Mouse (Mus musculus): ENCODE results near the gene Ankrd13a. TPM values are rescaled to one million over a fixed set of nuclear protein-coding genes. Genes with fewer than 3 reads are reported as not detected.

Gene Ankrd13a
- polyA plus RNA-seq, 1 experiment: not detected

DNA sequence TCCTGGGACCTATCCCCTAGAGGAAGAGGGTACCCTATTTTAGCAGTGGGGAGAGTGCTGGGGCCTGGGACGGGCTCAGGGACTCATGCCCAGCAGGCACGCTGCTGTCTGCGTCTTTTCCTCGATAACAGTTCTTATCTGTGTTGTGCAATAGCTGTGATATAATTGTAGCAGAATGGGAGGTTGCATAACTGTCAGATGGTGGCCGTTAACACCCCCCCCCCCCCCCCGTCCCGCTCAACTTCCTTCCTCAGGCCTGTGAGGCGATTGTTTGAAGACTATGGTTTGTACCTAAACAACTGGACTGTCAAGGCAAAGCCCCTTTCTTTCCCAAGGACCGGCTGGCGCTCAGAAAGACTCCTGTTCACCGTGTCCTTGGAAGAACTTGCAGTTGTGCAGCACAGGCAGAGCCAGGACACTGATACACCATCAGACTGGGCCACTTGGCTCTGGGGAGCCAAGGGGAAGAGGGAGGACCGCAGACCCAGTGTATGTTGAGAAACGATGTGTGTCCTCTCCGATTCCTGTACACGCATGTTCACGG lies 10.2 kb downstream of the Ankrd13a start:
- no peak overlapping the region for H3K4me3 ChIP-seq (ENCODE audit: insufficient read depth, low read depth, low read length)
- peaks cover 30% of the 10 kb centered on the region for H3K4me1 ChIP-seq (ENCODE audit: control insufficient read depth, insufficient read depth, low read length)
- H3K27ac ChIP-seq (ENCODE audit: insufficient read depth, low read depth, low read length): no peak overlapping the region
- TF ChIP-seq CTCF (IDR thresholded peaks at IDR 0.05; ENCODE audit: insufficient read depth, low read depth, low read length) (no peak), POLR2A (IDR thresholded peaks at IDR 0.05; ENCODE audit: insufficient read depth, low read depth, low read length) (no peak)
- WGBS: 66% methylated on average over 16 of the region's 16 CpGs

DNA sequence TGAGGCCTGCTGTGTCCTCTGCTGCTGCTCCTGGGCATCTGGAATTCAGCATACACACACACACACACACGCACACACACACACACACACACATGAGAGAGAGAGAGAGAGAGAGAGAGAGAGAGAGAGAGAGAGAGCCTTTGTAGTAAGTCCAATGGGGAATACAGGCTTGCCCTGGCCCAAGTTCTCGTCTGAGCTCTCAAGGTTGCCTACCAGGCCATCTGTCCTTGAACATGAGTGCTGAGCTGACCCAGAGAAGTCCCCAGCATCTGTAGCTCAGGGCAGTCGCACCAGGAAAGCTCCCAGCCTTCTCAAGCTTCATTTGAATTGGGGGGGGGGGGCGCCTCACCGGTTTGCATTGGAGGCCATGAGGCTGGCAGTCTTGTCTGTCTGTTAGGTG lies 10.7 kb downstream of the Ankrd13a start:
- H3K27ac ChIP-seq (ENCODE audit: insufficient read depth, low read depth, low read length): no peak overlapping the region
- TF ChIP-seq CTCF (IDR thresholded peaks at IDR 0.05; ENCODE audit: insufficient read depth, low read depth, low read length) (no peak), POLR2A (IDR thresholded peaks at IDR 0.05; ENCODE audit: insufficient read depth, low read depth, low read length) (no peak)
- H3K4me3 ChIP-seq (ENCODE audit: insufficient read depth, low read depth, low read length): no peak overlapping the region
- WGBS: 80% methylated on average over 5 of the region's 5 CpGs
- peaks cover 25% of the 10 kb centered on the region for H3K4me1 ChIP-seq (ENCODE audit: control insufficient read depth, insufficient read depth, low read length)

DNA sequence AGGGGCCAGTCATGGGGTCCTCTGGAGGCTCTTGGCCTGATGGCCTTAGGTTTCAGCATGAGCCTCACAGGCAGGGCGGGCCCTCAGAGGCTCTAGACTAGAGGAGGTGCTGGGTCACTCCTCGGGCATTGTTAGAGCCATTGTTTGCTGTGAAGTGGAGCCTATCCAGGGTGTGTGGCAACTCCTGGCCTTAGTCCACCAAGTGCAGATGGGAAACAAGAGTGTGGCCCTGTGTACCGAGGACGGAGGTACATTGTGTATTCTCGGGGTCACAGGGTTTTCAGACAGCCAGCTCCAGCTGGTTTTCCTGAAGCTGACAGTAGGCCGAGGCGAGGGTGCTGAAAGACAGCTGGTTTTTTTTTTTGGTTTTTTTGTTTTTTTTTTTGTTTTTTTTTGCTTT lies 18.8 kb downstream of the Ankrd13a start:
- TF ChIP-seq CTCF (IDR thresholded peaks at IDR 0.05; ENCODE audit: insufficient read depth, low read depth, low read length) (no peak), POLR2A (IDR thresholded peaks at IDR 0.05; ENCODE audit: insufficient read depth, low read depth, low read length) (no peak)
- WGBS: 76% methylated on average over 7 of the region's 7 CpGs
- peaks cover 12% of the 10 kb centered on the region for H3K4me1 ChIP-seq (ENCODE audit: control insufficient read depth, insufficient read depth, low read length)
- H3K27ac ChIP-seq (ENCODE audit: insufficient read depth, low read depth, low read length): no peak overlapping the region
- H3K4me3 ChIP-seq (ENCODE audit: insufficient read depth, low read depth, low read length): no peak overlapping the region

DNA sequence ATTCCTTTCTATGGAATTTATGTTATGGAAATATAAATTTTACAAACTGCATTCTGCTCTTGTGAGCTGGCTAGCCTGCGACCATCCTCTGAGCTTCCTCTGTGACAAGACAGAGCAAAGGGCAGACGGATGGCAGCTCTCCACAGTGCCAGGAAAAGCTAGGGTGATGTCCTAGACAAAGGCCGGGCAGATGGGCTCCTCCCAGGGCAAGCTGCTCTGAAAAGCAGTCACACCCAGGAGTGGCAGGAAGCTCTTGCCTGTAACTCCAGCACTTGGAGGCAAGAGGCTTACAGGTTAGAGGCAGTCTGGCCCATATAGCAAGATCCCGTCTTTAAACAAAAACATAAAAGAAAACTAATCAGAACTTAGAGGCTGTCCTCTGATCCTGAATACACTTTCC lies 20.1 kb downstream of the Ankrd13a start:
- H3K27ac ChIP-seq (ENCODE audit: insufficient read depth, low read depth, low read length): no peak overlapping the region
- 82% methylated on average over 4 of the region's 4 CpGs for WGBS
- H3K4me3 ChIP-seq (ENCODE audit: insufficient read depth, low read depth, low read length): no peak overlapping the region
- no peak for TF ChIP-seq POLR2A (IDR thresholded peaks at IDR 0.05; ENCODE audit: insufficient read depth, low read depth, low read length)
- TF ChIP-seq CTCF (IDR thresholded peaks at IDR 0.05; ENCODE audit: insufficient read depth, low read depth, low read length): no peak
- H3K4me1 ChIP-seq (ENCODE audit: control insufficient read depth, insufficient read depth, low read length): peaks cover 12% of the 10 kb centered on the region

DNA sequence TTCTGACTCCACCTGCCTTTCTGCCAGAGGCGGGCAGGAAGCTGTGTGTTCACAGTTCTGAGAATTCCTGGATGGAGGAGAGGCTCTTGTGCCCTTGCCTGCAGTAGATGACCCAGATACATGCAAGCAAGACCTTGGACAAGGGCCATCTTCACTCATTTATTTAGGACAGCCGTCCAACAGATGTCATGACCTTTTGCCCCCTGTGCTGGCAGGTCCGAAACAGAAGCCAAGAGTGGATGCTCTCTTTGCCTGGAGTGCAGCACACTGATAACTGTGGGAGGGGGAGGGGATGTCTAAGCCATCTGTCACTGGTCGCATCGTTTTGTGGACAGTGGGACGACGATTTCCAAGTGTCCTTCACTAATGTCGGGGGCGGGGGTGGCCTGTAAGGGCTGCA lies 20.8 kb downstream of the Ankrd13a start:
- Histone ChIP-seq H3K27ac (ENCODE audit: insufficient read depth, low read depth, low read length) (no peak overlapping the region), H3K4me3 (ENCODE audit: insufficient read depth, low read depth, low read length) (no peak overlapping the region), H3K4me1 (ENCODE audit: control insufficient read depth, insufficient read depth, low read length) (peaks cover 12% of the 10 kb centered on the region)
- WGBS: 75% methylated on average over 9 of the region's 9 CpGs
- no peak for TF ChIP-seq POLR2A (IDR thresholded peaks at IDR 0.05; ENCODE audit: insufficient read depth, low read depth, low read length)
- no peak for TF ChIP-seq CTCF (IDR thresholded peaks at IDR 0.05; ENCODE audit: insufficient read depth, low read depth, low read length)

DNA sequence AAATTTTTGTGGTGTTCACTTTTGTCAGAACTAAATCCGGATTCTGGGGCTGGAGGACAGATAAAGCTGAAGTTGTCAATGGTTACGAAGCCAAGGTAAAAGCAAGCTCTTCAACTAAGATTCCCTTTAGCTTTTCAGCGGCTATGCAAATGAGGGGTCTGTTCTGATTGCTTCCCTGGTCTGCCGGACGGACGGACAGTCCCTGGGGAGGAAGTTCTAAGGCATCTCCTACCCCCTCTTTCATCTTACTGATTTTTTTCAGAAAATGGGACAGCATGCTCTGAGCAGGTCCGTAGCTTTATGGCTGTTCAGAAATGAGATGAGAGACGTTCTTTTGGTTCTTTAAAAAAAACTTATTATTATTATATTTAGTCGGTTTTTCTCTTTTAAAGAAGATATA lies 21.2 kb downstream of the Ankrd13a start:
- Histone ChIP-seq H3K4me3 (ENCODE audit: insufficient read depth, low read depth, low read length) (no peak overlapping the region), H3K4me1 (ENCODE audit: control insufficient read depth, insufficient read depth, low read length) (peaks cover 12% of the 10 kb centered on the region), H3K27ac (ENCODE audit: insufficient read depth, low read depth, low read length) (no peak overlapping the region)
- TF ChIP-seq POLR2A (IDR thresholded peaks at IDR 0.05; ENCODE audit: insufficient read depth, low read depth, low read length) (no peak), CTCF (IDR thresholded peaks at IDR 0.05; ENCODE audit: insufficient read depth, low read depth, low read length) (no peak)
- WGBS: 69% methylated on average over 9 of the region's 9 CpGs

DNA sequence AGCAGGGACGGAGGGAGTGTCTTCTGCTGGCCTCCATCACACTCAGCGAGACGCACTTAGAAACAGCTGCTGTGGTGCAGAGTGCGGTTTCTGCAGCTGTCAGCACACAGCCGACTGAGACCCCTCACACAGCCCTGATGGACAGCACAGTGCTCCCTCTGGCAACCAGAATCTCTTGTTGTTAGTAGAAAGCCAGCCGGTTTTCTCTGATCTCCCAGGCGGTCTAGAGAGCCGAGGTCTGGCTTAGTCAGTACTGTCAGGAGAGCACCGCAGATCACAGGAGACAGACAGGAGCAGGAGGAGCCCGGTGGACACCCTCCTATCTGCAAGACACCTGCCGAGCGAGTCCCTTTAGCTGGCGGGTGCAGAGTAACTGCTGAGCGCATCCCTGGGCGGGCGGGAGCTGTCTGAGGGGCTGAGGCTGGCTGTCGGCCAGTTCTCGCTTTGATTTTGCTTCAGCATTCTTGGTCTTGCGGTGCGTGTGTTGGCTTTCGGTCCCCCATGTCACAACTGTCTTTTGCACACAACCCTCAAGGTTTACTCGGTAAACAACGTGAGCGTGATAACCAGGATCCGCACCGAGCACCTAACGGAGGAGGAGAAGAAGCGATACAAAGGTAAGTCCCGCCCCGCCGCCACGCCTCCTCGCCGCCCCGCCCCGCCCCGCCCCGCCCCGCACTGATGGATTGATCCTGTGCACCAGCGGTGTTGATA lies 22.0 kb downstream of the Ankrd13a start:
- Histone ChIP-seq H3K27ac (ENCODE audit: insufficient read depth, low read depth, low read length) (no peak overlapping the region), H3K4me1 (ENCODE audit: control insufficient read depth, insufficient read depth, low read length) (peaks cover 12% of the 10 kb centered on the region), H3K4me3 (ENCODE audit: insufficient read depth, low read depth, low read length) (peak overlapping the region; percentile 39)
- TF ChIP-seq POLR2A (IDR thresholded peaks at IDR 0.05; ENCODE audit: insufficient read depth, low read depth, low read length): no peak
- 13% methylated on average over 40 of the region's 40 CpGs for WGBS

DNA sequence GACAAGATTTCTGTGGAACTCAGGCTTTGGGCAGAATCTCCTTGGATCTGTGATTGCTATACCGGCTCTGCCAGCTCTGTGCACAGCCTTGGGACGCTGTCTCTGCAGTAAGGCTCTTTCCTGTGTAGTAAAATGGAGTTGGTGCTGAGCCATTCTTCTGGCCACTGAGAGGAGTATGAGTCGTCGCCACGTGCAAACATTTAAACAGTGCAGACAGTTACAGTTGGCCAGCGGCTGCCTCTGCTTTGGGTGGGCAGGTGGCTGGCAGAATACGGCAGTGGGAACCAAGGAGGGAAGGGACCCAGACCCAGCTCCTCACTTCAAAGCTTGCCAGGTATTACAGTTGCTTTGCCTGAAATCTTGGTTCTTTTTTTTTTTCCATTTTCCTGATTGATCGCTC lies 22.8 kb downstream of the Ankrd13a start:
- no peak overlapping the region for H3K27ac ChIP-seq (ENCODE audit: insufficient read depth, low read depth, low read length)
- WGBS: 76% methylated on average over 8 of the region's 8 CpGs

DNA sequence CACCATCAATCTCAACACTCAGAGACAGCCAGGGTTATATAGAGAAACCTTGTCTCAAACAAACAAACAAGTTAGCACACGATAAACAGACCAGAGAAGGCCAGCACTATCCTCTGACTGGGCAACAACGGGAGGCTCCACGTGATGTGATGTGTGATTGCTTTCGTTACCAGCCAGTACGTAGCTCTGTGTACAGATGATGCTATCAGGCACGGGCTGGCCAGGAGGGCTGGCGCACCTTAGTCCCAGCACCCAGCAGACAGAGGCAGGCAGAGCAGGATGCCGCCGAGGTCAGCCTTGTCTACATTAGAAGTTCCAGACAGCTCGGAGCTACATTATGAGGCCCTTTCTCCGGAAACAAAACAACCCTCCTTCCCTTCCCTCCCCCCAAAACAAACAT lies 25.4 kb downstream of the Ankrd13a start:
- peaks cover 12% of the 10 kb centered on the region for H3K4me1 ChIP-seq (ENCODE audit: control insufficient read depth, insufficient read depth, low read length)
- no peak overlapping the region for H3K4me3 ChIP-seq (ENCODE audit: insufficient read depth, low read depth, low read length)
- no peak for TF ChIP-seq POLR2A (IDR thresholded peaks at IDR 0.05; ENCODE audit: insufficient read depth, low read depth, low read length)
- no peak for TF ChIP-seq CTCF (IDR thresholded peaks at IDR 0.05; ENCODE audit: insufficient read depth, low read depth, low read length)
- no peak overlapping the region for H3K27ac ChIP-seq (ENCODE audit: insufficient read depth, low read depth, low read length)
- WGBS: 89% methylated on average over 11 of the region's 11 CpGs

More for the DNA sequence above, 22.8 kb downstream of the Ankrd13a start:
- no peak overlapping the region for H3K4me3 ChIP-seq (ENCODE audit: insufficient read depth, low read depth, low read length)
- no peak for TF ChIP-seq POLR2A (IDR thresholded peaks at IDR 0.05; ENCODE audit: insufficient read depth, low read depth, low read length)
- no peak for TF ChIP-seq CTCF (IDR thresholded peaks at IDR 0.05; ENCODE audit: insufficient read depth, low read depth, low read length)
- H3K4me1 ChIP-seq (ENCODE audit: control insufficient read depth, insufficient read depth, low read length): peaks cover 12% of the 10 kb centered on the region

Measured in olfactory bulb, adult 2 months (tissue).